Mouse (Mus musculus): ENCODE results near the gene Dst.

DNA sequence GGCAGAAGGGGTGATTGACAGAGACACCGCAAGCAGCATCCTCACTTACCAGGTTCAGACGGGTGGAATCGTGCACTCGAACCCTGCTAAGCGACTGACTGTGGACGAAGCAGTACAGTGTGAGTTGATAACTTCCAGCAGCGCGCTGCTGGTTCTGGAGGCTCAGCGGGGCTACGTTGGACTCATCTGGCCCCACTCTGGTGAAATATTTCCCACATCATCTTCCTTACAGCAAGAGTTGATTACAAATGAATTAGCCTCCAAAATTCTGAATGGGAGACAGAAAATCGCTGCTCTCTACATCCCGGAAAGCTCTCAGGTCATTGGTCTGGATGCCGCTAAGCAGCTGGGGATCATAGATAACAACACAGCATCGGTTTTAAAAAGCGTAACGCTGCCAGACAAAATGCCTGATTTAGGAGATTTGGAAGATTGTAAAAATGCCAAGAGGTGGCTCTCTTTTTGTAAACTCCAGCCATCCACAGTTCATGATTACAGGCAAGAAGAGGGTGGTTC is 280.8 kb downstream of the Dst start:
- no peak for TF ChIP-seq CTCF (IDR thresholded peaks at IDR 0.05; ENCODE audit: insufficient read depth, low read depth, low read length)
- no peak for TF ChIP-seq POLR2A (IDR thresholded peaks at IDR 0.05; ENCODE audit: insufficient read depth, low read depth, low read length)
